Mouse (Mus musculus) cortical plate, adult 2 months (tissue): ENCODE results near the gene Slc35e1. TPM values are rescaled to one million over a fixed set of nuclear protein-coding genes. Genes with fewer than 3 reads are reported as not detected.

ENCODE experiments used
- H3K27ac ChIP-seq: fragments of 200-500 bp; 2 replicates; pipeline ENCODE4 v1.5.1; 2012; ENCODE audit warnings: low read length, control low read depth, inconsistent platforms; ENCODE audit not compliant: insufficient read depth
- H3K4me1 ChIP-seq: fragments of 200-500 bp; 2 replicates; pipeline ENCODE4 v1.6.1; 2011; ENCODE audit warnings: low read length; ENCODE audit not compliant: control insufficient read depth, insufficient read depth
- H3K4me3 ChIP-seq: fragments of 200-500 bp; 2 replicates; pipeline ENCODE4 v1.5.1; 2011; ENCODE audit warnings: mild to moderate bottlenecking, low read length, control low read depth; ENCODE audit not compliant: insufficient read depth
- CTCF ChIP-seq: fragments of 200-500 bp; IDR thresholded peaks from 2 replicates; pipeline ENCODE4 v1.5.1; 2011; ENCODE audit warnings: mild to moderate bottlenecking, control low read depth, low read length; ENCODE audit not compliant: insufficient read depth; ENCODE audit errors: extremely low read depth
- POLR2A ChIP-seq: fragments of 200-500 bp; IDR thresholded peaks from 2 replicates; pipeline ENCODE4 v1.6.1; 2011; ENCODE audit warnings: mild to moderate bottlenecking, low read length, control low read depth; ENCODE audit not compliant: insufficient read depth; ENCODE audit errors: extremely low read depth
- polyA plus RNA-seq: library from polyadenylated mRNA; depleted of rRNA; stranded (reverse); fragments of >200 nt; gene quantifications from 2 replicates; pipeline ENCODE4 v1.2.3, GENCODE M21; 2012; rRNA removed

Slc35e1 gene
- 35.9 and 37.0 TPM in 2 replicates for polyA plus RNA-seq

- peaks cover 4% of the 10 kb centered on the region for H3K4me1 ChIP-seq
- TF ChIP-seq CTCF (no peak), POLR2A (0 out of 2 replicates have a peak, but pooled peaks have one; percentile 17)
- H3K27ac ChIP-seq: peak within 1 kb of the TSS; percentile 42; the same call in 1 of the 2 replicates
- peak within 1 kb of the TSS; percentile 61 for H3K4me3 ChIP-seq
Observed at GRCm38 (mm10) chr8:72491680-72492621, at the start of gene Slc35e1. TSS of gene Slc35e1 (minus strand) at chr8:72492614.

- TF ChIP-seq CTCF (no peak), POLR2A (no peak)
- H3K4me1 ChIP-seq: peaks cover 2% of the 10 kb centered on the region; the same call in 1 of the 2 replicates
- H3K4me3 ChIP-seq: no peak overlapping the region
- H3K27ac ChIP-seq: no peak overlapping the region
Observed at GRCm38 (mm10) chr8:72539234-72539633, 46.8 kb upstream of the Slc35e1 start.

- Histone ChIP-seq H3K4me3 (no peak overlapping the region), H3K27ac (no peak overlapping the region), H3K4me1 (peaks cover 6% of the 10 kb centered on the region; the same call in 1 of the 2 replicates)
- no peak for TF ChIP-seq CTCF
Observed at GRCm38 (mm10) chr8:72534888-72535287, 42.5 kb upstream of the Slc35e1 start.

GRCm38 (mm10) chr8:72532103-72532502 lies 39.7 kb upstream of the Slc35e1 start:
- Histone ChIP-seq H3K4me3 (no peak overlapping the region), H3K27ac (peak overlapping the region; percentile 42; the same call in 1 of the 2 replicates), H3K4me1 (peaks cover 4% of the 10 kb centered on the region; the same call in 1 of the 2 replicates)
- TF ChIP-seq POLR2A (no peak), CTCF (no peak)

GRCm38 (mm10) chr8:72521888-72522287 lies 29.5 kb upstream of the Slc35e1 start:
- Histone ChIP-seq H3K4me3 (no peak overlapping the region), H3K27ac (no peak overlapping the region), H3K4me1 (no peaks in the 10 kb centered on the region)
- no peak for TF ChIP-seq POLR2A
- TF ChIP-seq CTCF: no peak

- H3K4me1 ChIP-seq: no peaks in the 10 kb centered on the region
- H3K27ac ChIP-seq: no peak overlapping the region
- TF ChIP-seq POLR2A (no peak), CTCF (no peak)
- no peak overlapping the region for H3K4me3 ChIP-seq
Observed at GRCm38 (mm10) chr8:72517421-72517988, 25.1 kb upstream of the Slc35e1 start.

- TF ChIP-seq POLR2A (no peak), CTCF (no peak)
- no peak overlapping the region for H3K27ac ChIP-seq
- no peak overlapping the region for H3K4me3 ChIP-seq
- 0 out of 2 replicates have a peak, but pooled peaks cover 1% of the 10 kb centered on the region for H3K4me1 ChIP-seq
Observed at GRCm38 (mm10) chr8:72513158-72513557, 20.7 kb upstream of the Slc35e1 start.

GRCm38 (mm10) chr8:72512648-72513047 lies 20.2 kb upstream of the Slc35e1 start:
- TF ChIP-seq POLR2A: no peak
- TF ChIP-seq CTCF: no peak
- Histone ChIP-seq H3K27ac (no peak overlapping the region), H3K4me1 (0 out of 2 replicates have a peak, but pooled peaks cover 1% of the 10 kb centered on the region), H3K4me3 (no peak overlapping the region)

GRCm38 (mm10) chr8:72507505-72507904 lies 15.1 kb upstream of the Slc35e1 start:
- TF ChIP-seq CTCF (no peak), POLR2A (no peak)
- Histone ChIP-seq H3K27ac (no peak overlapping the region), H3K4me1 (peaks cover 7% of the 10 kb centered on the region), H3K4me3 (no peak overlapping the region)
